Mouse (Mus musculus): ENCODE data around the gene Fkbpl.
A peak's percentile ranks its signal among the peaks of the same experiment; 100 is the strongest.

The Fkbpl gene

DNA sequence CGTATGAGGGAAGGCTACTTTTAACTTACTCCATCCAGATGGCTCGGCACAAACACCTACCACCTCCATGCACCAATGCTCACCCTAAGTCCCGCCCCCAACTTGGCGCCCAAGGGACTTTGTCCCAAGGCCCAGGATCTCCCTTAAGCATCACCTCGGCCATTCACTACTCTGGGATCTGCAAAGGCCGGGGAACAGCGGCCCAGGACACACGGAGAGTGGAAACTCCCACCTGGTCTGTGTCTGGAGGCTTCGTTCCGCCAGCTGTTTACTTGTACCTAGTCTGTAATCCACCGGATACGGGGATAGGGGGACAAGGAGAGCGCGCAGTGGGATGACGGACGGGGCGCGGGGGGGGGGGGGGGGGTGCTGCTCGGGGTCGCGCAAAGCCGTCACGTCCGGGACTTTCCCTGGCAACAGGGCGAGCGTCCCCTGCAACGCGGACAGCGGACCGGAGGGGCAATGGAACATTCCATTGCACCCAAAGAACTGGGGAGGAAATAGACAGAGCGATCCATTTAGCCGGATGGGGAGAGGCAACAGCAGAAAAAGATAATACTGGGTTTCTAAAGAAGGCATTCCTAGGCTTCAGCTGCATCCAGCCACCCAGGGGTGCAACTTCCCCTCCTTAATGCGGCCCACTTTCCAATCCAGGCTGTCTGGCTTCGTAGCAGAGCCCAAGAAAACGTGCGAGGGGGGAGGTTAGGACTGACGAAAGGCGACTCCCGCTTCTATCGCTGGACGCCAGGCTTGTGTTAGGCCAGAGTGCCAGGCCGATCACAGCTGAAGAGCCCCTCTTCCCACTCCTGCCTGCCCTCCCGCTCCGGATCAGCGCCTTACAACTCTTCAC, 17.2 kb upstream of the Fkbpl start:
- peak; percentile 53 to 79 for DNase-seq (ENCODE audit: low spot score in 2 of 2)

DNA sequence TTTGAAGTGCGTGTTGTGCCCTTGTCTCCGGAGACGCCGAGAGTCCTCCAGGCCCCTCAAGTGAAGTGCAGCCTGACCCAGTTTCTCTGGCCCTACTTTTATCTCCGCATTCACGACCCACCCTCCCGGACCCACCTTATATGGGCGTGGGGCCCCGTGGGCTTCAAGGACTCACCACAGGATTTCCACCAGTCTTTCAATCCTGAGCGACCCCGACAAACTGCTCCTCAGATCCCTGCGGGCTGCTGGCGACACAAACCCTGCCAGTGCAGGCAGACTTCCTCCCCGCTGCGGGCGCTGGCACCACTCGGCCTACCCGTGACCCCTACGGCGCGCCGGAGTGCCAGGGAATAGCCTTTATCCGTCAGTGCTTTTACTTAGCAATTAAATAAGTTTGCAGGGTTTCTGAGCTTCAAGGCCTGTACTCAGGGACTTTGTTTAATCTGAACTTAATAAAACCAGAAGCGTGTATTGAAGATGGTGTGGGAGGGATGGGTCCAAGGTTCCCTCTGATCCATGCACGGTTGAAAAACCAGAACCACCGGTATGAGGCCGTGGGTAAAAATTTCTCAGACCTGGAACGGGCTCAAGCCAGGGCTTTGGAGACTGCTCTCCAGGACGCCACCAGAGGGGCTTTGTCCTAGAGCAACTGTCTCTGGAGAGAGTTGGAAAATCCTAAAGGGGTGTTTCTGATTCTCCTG, 16.5 kb upstream of the Fkbpl start, which contains the start of gene Ppt2:
Gene Ppt2, minus strand, starts transcription at position 568 of the 701 bp plus-strand sequence.
- DNase-seq (ENCODE audit: low spot score in 2 of 2): peak; percentile 36 to 55

DNA sequence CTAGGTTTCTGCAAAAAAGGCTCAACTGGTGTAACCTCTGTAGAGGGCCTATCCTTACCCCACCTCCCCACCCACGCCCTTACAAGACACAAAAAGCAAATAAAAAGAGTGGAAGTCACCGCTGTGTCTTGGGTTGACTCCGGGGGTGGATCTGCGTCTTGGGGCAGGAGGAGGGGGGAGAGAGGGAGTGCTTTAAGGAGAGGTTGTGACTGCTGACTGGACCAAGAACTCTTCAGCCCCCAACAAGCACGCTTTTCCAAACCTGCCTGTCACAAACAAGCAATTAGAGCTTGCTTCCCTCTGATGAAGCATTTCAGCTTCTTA, 16.0 kb upstream of the Fkbpl start:
- DNase-seq (ENCODE audit: low spot score in 2 of 2): no peak

DNA sequence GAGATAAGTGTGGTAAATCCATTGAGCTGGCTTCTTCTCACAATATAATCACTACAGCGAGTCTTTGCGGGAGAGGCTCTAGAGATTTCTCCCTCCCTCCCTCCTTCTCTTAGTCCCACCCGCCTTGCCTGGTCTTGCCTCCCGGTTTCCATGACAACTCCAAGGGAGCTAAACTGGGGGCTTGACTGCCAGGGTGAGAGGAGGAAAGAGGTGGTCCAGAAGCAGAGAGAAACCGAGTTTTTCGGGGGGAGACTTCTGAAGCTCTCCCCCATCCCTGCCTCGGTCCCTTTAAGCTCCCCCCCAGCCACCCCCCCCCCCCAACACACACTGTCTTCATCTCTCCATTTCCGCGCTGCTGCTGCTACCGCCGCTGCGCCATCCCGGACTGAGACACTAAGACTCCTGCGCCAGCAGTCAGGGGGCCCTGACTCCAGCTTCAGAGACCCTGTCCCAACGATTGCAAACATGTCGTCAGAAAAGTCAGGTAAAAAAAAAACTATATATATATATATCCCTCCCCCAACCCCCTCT, 15.3 kb upstream of the Fkbpl start, which contains the start of gene Prrt1:
Gene Prrt1, plus strand, starts transcription at position 313 of the 531 bp plus-strand sequence.
- peak in 1 of 2 experiments; percentile 12 for DNase-seq (ENCODE audit: low spot score in 2 of 2)

DNA sequence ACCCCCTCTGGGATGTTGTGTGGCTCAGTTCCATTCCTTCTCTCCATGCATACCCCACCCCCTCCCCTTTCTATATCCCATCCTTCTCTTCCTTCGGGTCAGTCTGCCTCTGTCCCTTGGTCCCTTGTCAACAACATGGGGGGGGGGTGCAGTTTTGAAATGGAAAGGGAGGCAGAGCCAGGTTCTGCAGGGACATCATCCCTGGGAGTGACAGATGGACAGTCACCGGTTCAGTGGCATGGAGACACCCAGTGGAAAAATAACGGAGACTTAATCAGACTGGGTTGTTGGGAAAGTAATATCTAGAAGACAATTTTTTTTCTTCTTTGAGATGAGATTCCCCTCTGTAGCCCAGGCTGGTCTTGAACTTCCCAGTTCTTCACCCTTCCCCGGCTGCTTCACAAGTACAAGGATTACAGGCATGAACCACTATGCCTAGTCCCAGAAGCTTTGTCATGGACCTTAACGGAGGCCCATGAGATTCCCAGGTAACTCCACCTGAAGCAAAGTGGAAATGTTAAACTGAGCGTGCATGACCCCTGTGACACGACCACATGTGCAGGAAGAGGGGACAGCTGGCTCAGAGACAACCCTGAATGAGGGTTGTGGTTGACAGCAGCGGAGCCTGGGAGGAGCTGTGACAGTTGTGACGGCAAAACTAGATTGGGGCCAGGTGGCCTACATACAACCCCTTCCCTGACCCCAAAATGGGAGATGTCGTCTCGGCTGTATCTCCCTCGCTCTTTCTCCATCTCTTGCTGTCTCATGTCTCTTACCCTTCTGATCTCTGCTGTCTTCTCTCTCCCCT, 14.6 kb upstream of the Fkbpl start:
- no peak for DNase-seq (ENCODE audit: low spot score in 2 of 2)

DNA sequence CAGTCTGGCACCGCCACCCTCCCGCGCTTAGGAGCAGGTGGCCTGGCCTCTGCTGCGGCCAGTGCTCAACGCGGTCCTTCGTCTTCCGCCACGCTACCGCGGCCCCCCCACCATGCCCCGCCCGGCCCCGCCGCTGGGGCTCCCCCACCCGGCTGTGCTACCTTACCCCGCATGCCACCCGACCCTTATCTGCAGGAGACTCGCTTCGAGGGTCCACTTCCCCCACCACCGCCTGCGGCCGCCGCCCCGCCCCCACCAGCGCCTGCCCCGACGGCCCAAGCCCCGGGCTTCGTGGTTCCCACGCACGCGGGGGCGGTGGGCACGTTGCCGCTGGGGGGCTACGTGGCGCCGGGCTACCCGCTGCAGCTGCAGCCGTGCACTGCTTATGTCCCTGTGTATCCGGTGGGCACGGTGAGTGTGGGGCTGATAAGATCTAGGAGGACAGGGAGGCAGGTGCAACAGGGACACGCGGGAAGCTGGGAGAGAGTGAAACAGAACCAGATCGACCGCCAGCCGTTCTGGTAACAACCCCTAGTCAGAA, 13.7 kb upstream of the Fkbpl start:
- DNase-seq (ENCODE audit: low spot score in 2 of 2): no peak

DNA sequence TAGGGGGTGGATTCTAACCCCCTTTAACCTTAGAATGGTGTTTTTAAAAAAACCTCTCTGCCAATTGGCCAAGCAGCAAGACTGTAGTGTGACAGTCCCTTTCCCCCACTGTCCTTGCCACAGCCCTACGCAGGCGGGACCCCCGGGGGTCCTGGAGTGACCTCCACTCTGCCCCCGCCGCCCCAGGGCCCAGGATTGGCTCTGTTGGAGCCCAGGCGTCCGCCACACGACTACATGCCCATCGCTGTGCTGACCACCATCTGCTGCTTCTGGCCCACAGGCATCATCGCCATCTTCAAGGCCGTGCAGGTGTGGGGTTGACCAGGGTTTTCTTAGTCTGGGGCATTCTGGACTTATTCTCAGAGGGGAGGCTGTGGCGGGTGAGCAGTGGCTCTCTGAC, 12.9 kb upstream of the Fkbpl start:
- no peak for DNase-seq (ENCODE audit: low spot score in 2 of 2)

DNA sequence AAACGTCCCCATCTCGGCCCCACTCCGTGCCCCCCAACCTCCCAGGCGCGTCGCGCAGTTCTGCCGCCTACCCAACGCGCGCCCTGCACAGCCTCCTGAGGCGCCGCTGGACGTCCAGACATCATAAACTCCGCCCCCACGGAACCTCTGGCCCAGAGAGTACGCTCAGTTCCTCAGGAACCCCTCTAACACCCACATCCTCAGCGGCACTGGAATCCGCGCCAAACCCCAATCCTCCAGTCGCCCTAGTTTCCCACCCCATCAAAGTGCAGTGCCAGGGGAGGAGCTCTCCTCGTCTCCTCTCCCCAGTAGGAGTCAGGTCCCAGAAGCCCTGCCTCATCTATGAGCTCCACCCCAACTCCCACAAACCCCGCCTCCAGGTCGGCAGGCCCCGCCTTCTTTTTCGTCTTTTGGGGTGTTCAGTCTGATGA, 12.3 kb upstream of the Fkbpl start:
- peak in 1 of 2 experiments; percentile 76 for DNase-seq (ENCODE audit: low spot score in 2 of 2)

DNA sequence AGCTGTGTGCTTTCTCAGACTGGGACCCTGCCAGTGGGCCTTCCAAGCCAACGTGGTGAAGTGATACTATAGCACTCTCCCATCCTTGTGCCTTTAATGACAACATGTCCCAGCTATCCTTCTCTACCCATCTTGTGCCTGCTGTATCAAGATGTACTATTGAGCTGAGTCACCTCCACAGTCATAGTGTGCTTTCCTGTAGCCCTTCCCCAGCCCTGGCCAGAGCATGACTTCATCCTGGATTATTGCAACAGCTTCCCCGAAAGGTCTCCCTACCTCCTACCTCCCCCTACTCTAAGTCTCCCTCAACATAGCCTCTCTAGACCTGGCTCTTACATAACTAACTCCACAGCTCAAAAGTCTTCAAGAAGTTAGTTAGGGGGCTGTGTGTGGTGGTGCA, 8.9 kb upstream of the Fkbpl start:
- no peak for DNase-seq (ENCODE audit: low spot score in 2 of 2)

DNA sequence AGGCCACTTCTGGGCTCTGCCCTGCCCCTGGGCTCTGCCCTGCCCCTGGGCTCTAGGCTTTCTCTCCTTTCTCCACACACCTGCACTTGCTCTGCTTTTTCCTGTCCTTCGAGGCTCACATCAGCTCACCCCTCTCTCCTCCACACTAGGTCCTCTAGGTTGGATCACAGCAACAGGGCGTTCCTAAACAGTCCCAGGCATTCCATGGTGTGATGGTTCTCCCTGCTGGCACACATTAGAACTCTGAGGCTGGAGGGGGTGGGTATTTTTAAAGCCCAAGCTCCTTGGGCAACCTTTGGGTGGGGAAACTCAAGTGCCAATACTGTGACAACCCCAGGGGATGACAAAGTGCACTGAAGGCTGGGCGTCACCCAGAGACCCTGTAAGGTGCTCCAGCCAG, 7.1 kb upstream of the Fkbpl start:
- DNase-seq (ENCODE audit: low spot score in 2 of 2): no peak

DNA sequence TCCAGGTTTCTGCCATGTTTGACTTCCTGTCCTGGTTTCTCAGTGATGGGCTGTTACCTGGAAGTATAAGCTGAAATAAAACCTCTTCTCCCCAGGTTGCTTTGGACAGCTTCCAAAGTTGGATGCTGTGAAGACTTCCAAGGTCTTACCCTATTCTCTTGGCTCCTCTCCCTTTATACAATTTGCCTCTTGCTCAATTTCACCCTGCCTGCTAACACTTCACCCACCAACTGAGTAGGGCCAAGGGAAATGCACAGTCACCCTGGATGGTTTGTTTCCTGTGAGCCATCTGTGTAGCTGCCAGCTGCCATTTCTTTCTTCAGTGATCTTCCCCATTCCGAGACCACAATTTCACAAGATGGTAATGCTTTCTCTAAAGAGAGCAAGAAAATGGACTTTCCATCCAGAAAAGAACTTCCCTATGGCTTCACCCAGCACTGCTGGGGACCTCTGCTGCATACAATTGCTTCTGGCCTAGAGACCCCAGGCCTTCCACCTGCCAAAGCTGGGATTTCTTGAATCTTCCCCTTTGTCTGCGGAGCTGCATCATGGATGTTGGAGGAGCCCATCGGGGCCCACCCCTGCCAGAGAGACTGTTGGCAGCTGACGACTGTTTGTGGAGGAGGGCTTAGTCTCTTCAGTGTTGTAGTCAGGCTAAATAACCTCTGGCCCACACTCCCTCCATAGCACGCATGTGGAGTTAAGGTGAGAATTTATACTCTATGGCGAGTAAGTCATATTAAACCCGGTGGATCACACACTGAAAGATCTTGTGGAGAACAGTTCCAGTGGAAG, 4.9 kb upstream of the Fkbpl start:
- no peak for DNase-seq (ENCODE audit: low spot score in 2 of 2)

DNA sequence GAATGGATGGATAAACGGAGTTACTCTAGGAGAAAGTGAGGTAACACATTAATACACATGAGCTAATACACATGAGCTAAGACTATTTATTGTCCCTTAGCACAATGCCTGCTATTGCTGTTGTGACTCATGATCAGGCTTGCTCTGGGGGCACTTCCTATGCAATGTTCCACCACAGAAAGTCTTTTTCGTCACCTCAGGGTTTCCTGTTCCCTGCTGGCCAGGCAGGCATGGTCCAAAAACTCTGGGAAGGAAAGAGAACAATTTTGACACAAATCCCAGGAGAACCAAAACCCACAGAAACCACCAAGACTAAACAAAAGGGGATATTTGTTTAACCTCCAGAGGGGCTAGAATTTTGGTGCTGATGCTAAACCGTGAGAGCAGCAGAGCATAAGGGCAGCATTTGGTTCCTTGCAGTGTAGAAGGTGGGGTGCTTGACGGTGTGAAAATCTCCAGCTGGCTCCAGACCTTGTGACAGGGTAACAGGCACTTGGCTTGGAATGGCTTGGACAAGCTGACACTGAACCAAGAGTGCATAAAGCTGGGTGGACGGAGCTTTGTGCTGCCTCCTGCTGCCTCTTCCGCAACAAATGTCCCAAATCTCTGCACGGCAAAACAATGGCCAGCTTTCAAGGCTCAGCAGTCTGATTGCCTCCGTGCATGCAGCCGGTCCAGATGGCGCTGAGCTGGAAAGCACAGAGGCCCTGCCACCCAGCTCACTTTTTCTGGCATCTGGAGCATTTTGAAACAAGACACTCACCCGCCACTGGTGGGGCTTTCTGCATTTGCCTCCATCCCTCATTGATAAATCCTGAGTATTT, 3.6 kb upstream of the Fkbpl start:
- no peak for DNase-seq (ENCODE audit: low spot score in 2 of 2)

DNA sequence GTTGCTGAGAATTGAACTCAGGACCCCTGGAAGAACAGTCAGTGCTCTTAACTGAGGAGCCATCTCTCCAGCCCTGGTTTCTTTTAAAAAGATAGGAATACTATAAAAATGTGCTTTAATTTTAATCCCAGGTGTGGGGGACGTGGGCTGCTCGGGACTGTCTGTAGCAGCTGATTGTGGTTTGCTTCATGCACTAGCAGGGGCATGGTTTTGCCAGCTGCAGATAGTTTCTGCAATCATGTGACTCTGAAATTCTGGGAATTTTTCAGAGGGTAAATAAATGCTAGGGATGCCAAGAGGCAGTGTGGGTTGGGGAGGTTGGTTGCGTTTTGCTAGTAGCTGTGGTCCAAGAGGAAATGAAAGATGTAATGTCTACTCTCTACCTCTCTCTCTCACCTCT, 2.6 kb upstream of the Fkbpl start:
- no peak for DNase-seq (ENCODE audit: low spot score in 2 of 2)

DNA sequence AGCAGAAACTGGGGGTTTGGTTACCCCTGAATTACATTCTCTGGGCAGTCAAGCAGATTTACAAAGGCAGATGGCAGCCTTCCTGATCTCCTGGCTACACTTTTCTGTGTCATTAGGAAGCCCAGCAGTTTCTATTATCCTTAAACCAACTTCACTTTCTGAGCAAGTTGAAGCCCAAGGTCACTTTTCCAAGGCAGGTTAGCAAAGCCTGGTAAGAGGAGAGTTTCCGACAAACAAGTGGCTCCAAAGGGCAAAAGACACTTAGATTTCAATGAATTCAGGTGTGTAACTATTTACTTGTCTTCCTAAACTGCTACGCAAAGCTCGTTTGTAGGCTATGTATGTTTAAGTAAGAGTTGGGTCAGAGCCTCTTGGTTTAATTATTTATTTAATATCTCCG, 1.2 kb upstream of the Fkbpl start:
- DNase-seq (ENCODE audit: low spot score in 2 of 2): no peak

DNA sequence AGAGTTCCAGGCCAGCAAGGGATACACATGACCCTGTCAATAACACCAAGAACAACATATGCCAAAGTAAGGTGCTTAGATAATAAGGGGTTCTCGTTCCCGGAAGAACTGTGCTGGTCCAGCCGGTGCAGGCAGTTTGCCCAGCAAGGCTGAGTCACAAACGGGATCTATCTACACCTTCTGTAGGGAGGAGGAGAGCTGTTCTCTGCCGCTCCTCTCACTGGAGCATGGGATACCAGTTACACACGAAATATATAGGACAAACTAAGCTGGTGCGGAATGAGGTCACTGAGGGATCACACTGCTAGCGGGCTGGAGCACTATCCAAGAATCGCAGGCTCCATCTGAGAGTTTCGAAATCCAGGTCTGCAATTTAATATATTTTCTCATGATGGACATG, 620 bp upstream of the Fkbpl start:
- DNase-seq (ENCODE audit: low spot score in 2 of 2): no peak

DNA sequence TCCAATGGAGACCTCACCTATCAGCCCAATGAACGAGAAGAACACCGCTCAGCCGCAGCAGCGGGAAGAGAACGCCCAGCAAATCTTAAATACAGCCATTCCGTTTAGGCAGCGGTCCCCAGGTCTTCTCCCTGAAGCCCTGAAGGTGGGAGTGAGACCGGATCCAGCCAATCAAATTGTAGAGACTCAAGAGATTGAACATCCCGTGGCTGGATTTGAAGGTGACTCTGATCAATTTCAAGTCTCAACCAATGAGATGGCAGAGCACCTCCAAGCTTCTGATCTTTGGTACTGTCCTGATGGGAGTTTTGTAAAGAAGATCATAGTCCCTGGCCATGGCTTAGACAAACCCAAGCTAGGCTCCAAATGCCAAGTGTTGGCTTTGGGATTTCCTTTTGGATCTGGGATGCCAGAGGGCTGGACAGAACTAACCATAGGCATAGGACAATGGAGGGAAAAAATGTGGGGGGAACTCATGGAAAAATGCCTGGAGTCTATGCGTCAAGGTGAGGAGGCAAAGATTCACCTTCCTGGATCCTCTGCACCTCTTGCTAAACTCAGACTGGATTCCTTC, 779 bp downstream of the Fkbpl start:
- no peak for DNase-seq (ENCODE audit: low spot score in 2 of 2)

DNA sequence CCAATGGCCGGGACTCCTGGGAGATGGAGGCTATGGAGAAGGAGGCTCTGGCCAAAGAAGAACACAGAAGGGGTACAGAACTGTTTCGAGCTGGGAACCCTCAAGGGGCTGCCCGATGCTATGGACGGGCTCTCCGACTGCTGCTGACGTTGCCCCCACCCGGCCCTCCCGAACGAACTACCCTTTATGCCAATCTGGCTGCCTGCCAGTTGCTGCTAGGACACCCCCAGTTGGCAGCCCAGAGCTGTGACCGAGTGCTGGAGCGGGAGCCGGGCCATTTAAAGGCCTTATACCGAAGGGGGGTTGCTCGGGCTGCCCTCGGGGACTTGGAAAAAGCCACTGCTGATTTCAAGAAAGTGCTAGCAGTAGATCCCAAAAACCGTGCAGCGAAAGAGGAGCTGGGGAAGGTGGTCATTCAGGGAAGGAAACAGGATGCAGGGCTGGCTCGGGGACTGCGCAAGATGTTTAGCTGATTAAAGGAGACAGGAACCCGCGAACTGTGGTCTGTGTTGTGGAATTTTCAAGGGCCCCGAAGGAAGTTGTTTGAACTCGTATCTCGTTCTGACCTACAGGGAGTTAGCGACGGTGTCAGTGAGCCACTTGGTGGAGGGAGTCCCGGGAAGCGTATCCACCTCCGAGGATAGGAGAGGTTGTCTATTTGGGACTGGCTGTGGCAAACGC, 1.4 kb downstream of the Fkbpl start:
- DNase-seq (ENCODE audit: low spot score in 2 of 2): no peak

DNA sequence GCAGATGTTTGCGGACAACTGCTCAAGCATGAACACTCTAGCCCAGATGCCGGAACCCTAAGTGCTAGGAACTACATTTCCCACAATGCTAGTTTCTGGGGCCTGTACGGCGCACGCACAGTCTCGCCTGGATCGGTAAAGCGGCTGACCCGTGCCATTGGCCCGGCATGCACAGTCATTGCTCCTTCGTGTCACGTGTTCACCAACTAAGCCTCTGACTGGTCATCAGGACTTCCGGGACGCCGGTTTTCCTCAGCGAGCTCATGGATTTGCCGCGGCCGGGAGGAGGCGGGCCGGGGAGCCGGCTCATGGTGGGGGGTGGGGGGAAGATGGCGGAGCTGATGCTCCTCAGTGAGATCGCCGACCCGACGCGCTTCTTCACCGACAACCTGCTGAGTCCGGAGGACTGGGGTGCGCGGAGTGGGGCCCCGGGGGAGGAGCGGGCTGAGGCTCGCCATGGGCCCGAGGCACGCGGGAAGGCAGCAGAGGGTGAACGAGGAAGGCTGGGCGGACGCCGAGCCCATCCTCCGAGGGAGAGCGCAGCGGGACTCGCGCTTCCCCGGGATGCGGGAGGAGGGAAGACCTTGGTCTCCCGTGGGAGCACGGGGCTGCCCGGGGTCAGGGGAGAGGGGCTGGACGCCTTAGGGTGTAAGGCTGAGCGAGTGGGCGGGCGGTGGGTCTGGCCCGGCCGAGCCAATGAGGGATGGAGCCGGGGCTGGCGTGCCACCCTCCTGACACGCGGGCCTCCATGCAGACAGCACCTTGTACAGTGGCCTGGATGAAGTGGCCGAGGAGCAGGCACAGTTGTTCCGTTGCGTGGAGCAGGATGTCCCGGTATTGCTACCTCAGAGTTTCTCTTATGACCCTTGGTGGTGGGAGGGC, 2.6 kb downstream of the Fkbpl start, which contains the start of gene Atf6b:
Gene Atf6b, plus strand, starts transcription at position 241 of the 882 bp plus-strand sequence.
- DNase-seq (ENCODE audit: low spot score in 2 of 2): peak; percentile 80 to 94
